Mouse (Mus musculus): ENCODE data around the gene Thap12.

GRCm38 (mm10) chr7:98690126-98690525 is 12.8 kb upstream of the Thap12 start:
- TF ChIP-seq CTCF (IDR thresholded peaks at IDR 0.05; ENCODE audit: extremely low read depth, insufficient read depth, insufficient read length, insufficient replicate concordance) (no peak), POLR2A (IDR thresholded peaks at IDR 0.05; ENCODE audit: low read depth, low read length) (no peak)

All from spleen, adult 2 months (tissue).